In the genomic region with DNA sequence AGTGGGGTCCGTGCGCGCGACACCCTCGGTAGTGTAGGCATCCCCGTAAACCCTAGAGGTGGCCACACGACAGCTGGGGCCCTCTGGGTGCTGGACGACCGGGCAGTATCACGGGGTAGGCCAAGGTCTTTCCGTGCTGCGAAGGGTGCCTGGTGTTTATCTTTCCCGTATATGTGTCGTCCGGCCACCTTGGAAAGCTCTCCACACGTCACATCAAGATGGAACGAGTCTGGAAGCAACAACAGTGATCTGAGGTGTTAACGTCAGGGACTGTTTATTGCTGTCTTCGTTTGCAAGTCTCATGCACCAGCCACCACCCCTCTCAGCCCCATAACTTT, we compare ENCODE assay signal across 8 mouse cellular contexts. TPM values are rescaled to one million over a fixed set of nuclear protein-coding genes. Genes with fewer than 3 reads are reported as not detected.
DNase-seq lines count a peak whose midpoint lies in the region; ATAC-seq and TF ChIP-seq lines count a peak whose summit lies in the region.

No protein-coding gene starts in this region.

- H3K4me1 ChIP-seq in kidney, adult 2 months (ENCODE audit: control insufficient read depth, insufficient read depth, low read length) = peaks cover 3% of the 10 kb centered on the region; the same call in 1 of the 2 replicates
- H3K4me1 ChIP-seq in forebrain, postnatal 0 days (ENCODE audit: insufficient read depth) = 0 out of 2 replicates have a peak, but pooled peaks cover 5% of the 10 kb centered on the region

- no peaks in the 10 kb centered on the region for H3K27me3 ChIP-seq in kidney, adult 2 months (replicated peaks; ENCODE audit: control insufficient read depth, insufficient read depth, low read length)
- no peaks in the 10 kb centered on the region for H3K27me3 ChIP-seq in forebrain, postnatal 0 days (ENCODE audit: insufficient read depth, low read length)

- peak overlapping the region; percentile 89 for H3K4me3 ChIP-seq in kidney, adult 2 months (ENCODE audit: insufficient read depth, low read depth, low read length)
- peak overlapping the region; percentile 67 for H3K4me3 ChIP-seq in forebrain, postnatal 0 days (ENCODE audit: low read depth, low read length)
- peak overlapping the region; percentile 75 for H3K4me3 ChIP-seq in macrophage (ENCODE audit: inconsistent target)

- TF ChIP-seq CTCF in kidney, adult 2 months (conservative IDR thresholded peaks at IDR 0.05; ENCODE audit: insufficient read depth, insufficient read length, low read depth, low read length) = no peak
- no peak for TF ChIP-seq CTCF in forebrain, postnatal 0 days (IDR thresholded peaks at IDR 0.05; ENCODE audit: low read depth)

- ATAC-seq in forebrain, postnatal 0 days = no peak

- under 1% methylated on average over 19 of the region's 19 CpGs for WGBS in kidney, adult 2 months
- under 1% methylated on average over 19 of the region's 19 CpGs for WGBS in forebrain, postnatal 0 days
- WGBS in macrophage (ENCODE audit: missing documents) = under 1% methylated on average over 17 of the region's 19 CpGs

- TF ChIP-seq POLR2A in kidney, adult 2 months (IDR thresholded peaks at IDR 0.05; ENCODE audit: low read depth, low read length) = no peak

- H3K36me3 ChIP-seq in kidney, adult 2 months (ENCODE audit: control insufficient read depth, insufficient read depth, low read length) = no peaks in the 10 kb centered on the region
- H3K36me3 ChIP-seq in forebrain, postnatal 0 days (ENCODE audit: insufficient read depth) = no peaks in the 10 kb centered on the region
- H3K36me3 ChIP-seq in macrophage (ENCODE audit: inconsistent target) = no peaks in the 10 kb centered on the region

- no peaks in the 10 kb centered on the region for H3K9me3 ChIP-seq in forebrain, postnatal 0 days (ENCODE audit: low read length)

- H3K9ac ChIP-seq in forebrain, postnatal 0 days = peak overlapping the region; percentile 70

- DNase-seq in kidney, adult 2 months = no peak
- DNase-seq in kidney, adult 8-10 months = no peak
- peak; percentile 65 for DNase-seq in R1 (ENCODE audit: low read depth, low spot score)
- peak; percentile 31 for DNase-seq in forebrain, postnatal 0 days
- no peak for DNase-seq in cerebellum, postnatal 4 days (ENCODE audit: low spot score in 2 of 2)
- DNase-seq in left cerebral cortex, adult 9 months (ENCODE audit: low spot score in 2 of 2) = no peak
- DNase-seq in gastrocnemius, postnatal 4 days (ENCODE audit: low spot score in 2 of 2) = no peak

- H3K27ac ChIP-seq in kidney, adult 2 months (ENCODE audit: insufficient read depth, low read depth, low read length) = peak overlapping the region; percentile 96
- H3K27ac ChIP-seq in forebrain, postnatal 0 days (ENCODE audit: low read depth, low read length) = peak overlapping the region; percentile 93
- peak overlapping the region; percentile 89 for H3K27ac ChIP-seq in macrophage

- peak overlapping the region; percentile 85 for H3K4me2 ChIP-seq in forebrain, postnatal 0 days (ENCODE audit: low read depth)

- peaks cover 55% of the 10 kb centered on the region for H3K79me2 ChIP-seq in macrophage (ENCODE audit: inconsistent target)

RNA-seq across cellular contexts. Expression of a gene that starts 1.0 kb away (rescaled TPM):
- polyA plus RNA-seq in kidney, adult 2 months (2012; rRNA removed) = 81.9 and 101 TPM in 2 replicates
- 103 and 121 TPM in 2 replicates for total RNA-seq in forebrain, postnatal 0 days (2014; rRNA removed)
- polyA plus RNA-seq in forebrain, postnatal 0 days (2015; fragmentation: Nextera tagmentation; extraction: Ambion mirVana) = 164 and 176 TPM in 2 replicates
- 100 to 1,000 TPM in 20 of 26 experiments, 10 to 100 TPM in 6; 52.4 to 177 (median 111) TPM for total RNA-seq in macrophage (2018; cell fraction: chromatin; rRNA removed)
- 100 to 1,000 TPM; 110 to 201 (median 135) TPM for total RNA-seq in macrophage (2018; cell fraction: cytosol; rRNA removed)
- total RNA-seq in macrophage (2018; cell fraction: nucleus; rRNA removed) = 100 to 1,000 TPM in 14 of 26 experiments, 10 to 100 TPM in 12; 78.9 to 193 (median 101) TPM
- polyA plus RNA-seq in macrophage (2018) = 125 to 264 TPM (median 166 TPM) in 3 replicates
- total RNA-seq in gastrocnemius, postnatal 4 days (2021) = 10 to 100 TPM; 61.5 to 63.0 TPM

RNA-seq across cellular contexts. Expression of a gene that starts 11.4 kb away (rescaled TPM):
- polyA plus RNA-seq in kidney, adult 2 months (2012; rRNA removed) = 9.8 and 10.6 TPM in 2 replicates
- 31.9 and 33.5 TPM in 2 replicates for total RNA-seq in forebrain, postnatal 0 days (2014; rRNA removed)
- polyA plus RNA-seq in forebrain, postnatal 0 days (2015; fragmentation: Nextera tagmentation; extraction: Ambion mirVana) = 20.4 and 24.6 TPM in 2 replicates
- 1 to 10 TPM in 3 of 26 experiments, under 1 TPM in 5, not detected in 18; 0.25 to 2.6 (median 0.71) TPM for total RNA-seq in macrophage (2018; cell fraction: chromatin; rRNA removed)
- 1 to 10 TPM in 13 of 26 experiments, under 1 TPM in 13; 0.15 to 2.9 (median 0.80) TPM for total RNA-seq in macrophage (2018; cell fraction: cytosol; rRNA removed)
- total RNA-seq in macrophage (2018; cell fraction: nucleus; rRNA removed) = 1 to 10 TPM in 4 of 26 experiments, under 1 TPM in 12, not detected in 10; 0.20 to 5.8 (median 0.64) TPM
- 1.1 to 1.9 TPM (median 1.4 TPM) in 3 replicates for polyA plus RNA-seq in macrophage (2018)
- total RNA-seq in gastrocnemius, postnatal 4 days (2021) = 10 to 100 TPM in 1 of 2 experiments, 1 to 10 TPM in 1; 9.8 to 10.4 TPM

RNA-seq across cellular contexts. Expression of a gene that starts 29.0 kb away (rescaled TPM):
- polyA plus RNA-seq in kidney, adult 2 months (2012; rRNA removed) = 0.67 TPM in 2 replicates
- 43.4 and 55.2 TPM in 2 replicates for total RNA-seq in forebrain, postnatal 0 days (2014; rRNA removed)
- 19.1 and 23.8 TPM in 2 replicates for polyA plus RNA-seq in forebrain, postnatal 0 days (2015; fragmentation: Nextera tagmentation; extraction: Ambion mirVana)
- 1 to 10 TPM in 14 of 26 experiments, under 1 TPM in 12; 0.14 to 4.9 (median 1.1) TPM for total RNA-seq in macrophage (2018; cell fraction: chromatin; rRNA removed)
- total RNA-seq in macrophage (2018; cell fraction: cytosol; rRNA removed) = under 1 TPM in 25 of 26 experiments, not detected in 1; 0.07 to 0.66 (median 0.26) TPM
- 1 to 10 TPM in 11 of 26 experiments, under 1 TPM in 15; 0.25 to 4.8 (median 0.87) TPM for total RNA-seq in macrophage (2018; cell fraction: nucleus; rRNA removed)
- 0.10 to 1.0 TPM (median 0.32 TPM) in 3 replicates for polyA plus RNA-seq in macrophage (2018)
- total RNA-seq in gastrocnemius, postnatal 4 days (2021) = 1 to 10 TPM; 1.3 to 1.5 TPM

RNA-seq across cellular contexts. Expression of a gene that starts 36.6 kb away (rescaled TPM):
- polyA plus RNA-seq in kidney, adult 2 months (2012; rRNA removed) = 57.7 and 72.6 TPM in 2 replicates
- total RNA-seq in forebrain, postnatal 0 days (2014; rRNA removed) = 98.0 and 116 TPM in 2 replicates
- 42.9 and 46.5 TPM in 2 replicates for polyA plus RNA-seq in forebrain, postnatal 0 days (2015; fragmentation: Nextera tagmentation; extraction: Ambion mirVana)
- total RNA-seq in macrophage (2018; cell fraction: chromatin; rRNA removed) = 100 to 1,000 TPM in 16 of 26 experiments, 10 to 100 TPM in 10; 23.9 to 249 (median 112) TPM
- 10 to 100 TPM; 13.1 to 32.3 (median 20.1) TPM for total RNA-seq in macrophage (2018; cell fraction: cytosol; rRNA removed)
- total RNA-seq in macrophage (2018; cell fraction: nucleus; rRNA removed) = 100 to 1,000 TPM in 1 of 26 experiments, 10 to 100 TPM in 25; 16.6 to 112 (median 58.6) TPM
- 9.5 to 29.7 TPM (median 12.3 TPM) in 3 replicates for polyA plus RNA-seq in macrophage (2018)
- 10 to 100 TPM; 25.9 to 27.1 TPM for total RNA-seq in gastrocnemius, postnatal 4 days (2021)

RNA-seq across cellular contexts. Expression of a gene that starts 52.4 kb away (rescaled TPM):
- 22.4 and 28.0 TPM in 2 replicates for polyA plus RNA-seq in kidney, adult 2 months (2012; rRNA removed)
- 6.0 TPM in 2 replicates for total RNA-seq in forebrain, postnatal 0 days (2014; rRNA removed)
- 2.5 and 2.9 TPM in 2 replicates for polyA plus RNA-seq in forebrain, postnatal 0 days (2015; fragmentation: Nextera tagmentation; extraction: Ambion mirVana)
- total RNA-seq in macrophage (2018; cell fraction: chromatin; rRNA removed) = 10 to 100 TPM in 1 of 26 experiments, 1 to 10 TPM in 13, under 1 TPM in 4, not detected in 8; 0.62 to 11.9 (median 1.3) TPM
- under 1 TPM in 9 of 26 experiments, not detected in 17; 0.10 to 0.34 (median 0.15) TPM for total RNA-seq in macrophage (2018; cell fraction: cytosol; rRNA removed)
- 1 to 10 TPM in 8 of 26 experiments, under 1 TPM in 7, not detected in 11; 0.44 to 2.5 (median 1.1) TPM for total RNA-seq in macrophage (2018; cell fraction: nucleus; rRNA removed)
- not detected in 3 replicates for polyA plus RNA-seq in macrophage (2018)
- total RNA-seq in gastrocnemius, postnatal 4 days (2021) = 10 to 100 TPM; 30.1 to 37.9 TPM

Comparison
In these comparisons a context has a peak if more than half of its experiments do, and no peak if none do; other contexts are left out.
1. DNase-seq: peak in R1 (single experiment) and forebrain, postnatal 0 days (single experiment); none in kidney, adult 2 months (single experiment), kidney, adult 8-10 months (0 of 2), cerebellum, postnatal 4 days (0 of 2), left cerebral cortex, adult 9 months (0 of 2) and gastrocnemius, postnatal 4 days (0 of 2).
2. Peak in every context shown above with its lines, with median percentiles within 50 percentile points of each other: H3K27ac ChIP-seq and H3K4me3 ChIP-seq.